Mouse (Mus musculus) kidney, embryonic 16.5 days (tissue): Measurements from ENCODE around the gene Ints1. TPM values are rescaled to one million over a fixed set of nuclear protein-coding genes. Genes with fewer than 3 reads are reported as not detected.
A peak's percentile ranks its signal among the peaks of the same experiment; 100 is the strongest.

ENCODE experiments used
- ATAC-seq: fragments of 200-750 bp; cut with Nextera tagmentation; 2 replicates; pipeline ENCODE4 v1.8.0; 2017; ENCODE audit warnings: moderate TSS enrichment; ENCODE audit not compliant: low FRiP score, low TSS enrichment
- H3K27ac ChIP-seq: fragments of 300-500 bp; sonication (generic); 2 replicates; pipeline ENCODE4 v1.5.1; 2014; ENCODE audit warnings: low read length
- H3K27me3 ChIP-seq: fragments of 300-500 bp; sonication (generic); 2 replicates; pipeline ENCODE4 v1.6.1; 2014; ENCODE audit warnings: low read length, control low read depth, mixed read lengths; ENCODE audit not compliant: insufficient read depth
- H3K36me3 ChIP-seq: fragments of 300-500 bp; sonication (generic); 2 replicates; pipeline ENCODE4 v1.6.1; 2014; ENCODE audit warnings: low read length, control low read depth, mixed read lengths; ENCODE audit not compliant: insufficient read depth
- H3K4me1 ChIP-seq: fragments of 300-500 bp; sonication (generic); 2 replicates; pipeline ENCODE4 v1.6.1; 2014; ENCODE audit warnings: low read length, control low read depth, mixed read lengths; ENCODE audit not compliant: insufficient read depth
- H3K4me2 ChIP-seq: fragments of 300-500 bp; sonication (generic); replicated peaks from 2 replicates; pipeline ENCODE4 v1.6.1; 2014; ENCODE audit warnings: low read depth, low read length
- H3K4me3 ChIP-seq: fragments of 300-500 bp; sonication (generic); 2 replicates; pipeline ENCODE4 v1.5.1; 2014; ENCODE audit warnings: mild to moderate bottlenecking, low read length
- H3K9ac ChIP-seq: fragments of 300-500 bp; sonication (generic); replicated peaks from 2 replicates; pipeline ENCODE4 v1.6.1; 2014; ENCODE audit warnings: low read length
- H3K9me3 ChIP-seq: fragments of 300-500 bp; sonication (generic); 2 replicates; pipeline ENCODE4 v1.6.1; 2016; ENCODE audit warnings: low read length, control low read depth
- WGBS: fragments of 180-500 bp; shearing (Covaris S2); extraction: QIAGEN DNeasy Blood & Tissue Kit; methylation state at CpG from one replicate; pipeline ENCODE4 v1.1.7; 2014; 5-methylcytosine and 5-hydroxymethylcytosine counted together
- polyA plus RNA-seq: library from polyadenylated mRNA; unstranded; fragments of >200 nt; fragmentation: Nextera tagmentation; extraction: Ambion mirVana; gene quantifications from 2 replicates; pipeline ENCODE4 v1.2.1, GENCODE M21; 2015

The Ints1 gene
- polyA plus RNA-seq, 1 experiment from 2014 or later = 28.3 TPM

DNA sequence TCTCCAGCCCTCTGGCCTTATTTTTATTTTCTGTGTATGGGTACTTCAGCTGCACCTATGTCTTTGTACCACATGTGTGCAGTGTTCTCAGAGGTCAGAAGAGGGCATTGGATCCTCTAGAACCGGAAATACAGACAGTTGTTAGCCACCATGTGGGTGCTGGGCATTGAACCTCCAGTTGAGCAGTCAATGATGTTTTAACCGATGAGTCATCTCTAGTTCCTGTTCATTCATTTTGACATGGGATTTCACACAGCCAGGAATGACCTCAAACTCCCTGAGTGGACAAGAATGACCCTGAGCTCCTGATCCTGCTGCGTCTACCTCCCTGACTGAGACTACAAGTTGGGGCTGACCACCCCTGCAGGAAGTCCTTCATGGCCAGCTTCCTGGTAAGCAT, 49.3 kb downstream of the Ints1 start:
- no peak overlapping the region for H3K4me2 ChIP-seq
- no peak overlapping the region for H3K4me3 ChIP-seq
- H3K4me1 ChIP-seq = peaks cover 25% of the 10 kb centered on the region
- H3K27ac ChIP-seq = no peak overlapping the region
- no peaks in the 10 kb centered on the region for H3K9me3 ChIP-seq
- no peaks in the 10 kb centered on the region for H3K36me3 ChIP-seq
- H3K9ac ChIP-seq = no peak overlapping the region
- WGBS = 85% methylated on average over 3 of the region's 3 CpGs
- no peak for ATAC-seq
- no peaks in the 10 kb centered on the region for H3K27me3 ChIP-seq

DNA sequence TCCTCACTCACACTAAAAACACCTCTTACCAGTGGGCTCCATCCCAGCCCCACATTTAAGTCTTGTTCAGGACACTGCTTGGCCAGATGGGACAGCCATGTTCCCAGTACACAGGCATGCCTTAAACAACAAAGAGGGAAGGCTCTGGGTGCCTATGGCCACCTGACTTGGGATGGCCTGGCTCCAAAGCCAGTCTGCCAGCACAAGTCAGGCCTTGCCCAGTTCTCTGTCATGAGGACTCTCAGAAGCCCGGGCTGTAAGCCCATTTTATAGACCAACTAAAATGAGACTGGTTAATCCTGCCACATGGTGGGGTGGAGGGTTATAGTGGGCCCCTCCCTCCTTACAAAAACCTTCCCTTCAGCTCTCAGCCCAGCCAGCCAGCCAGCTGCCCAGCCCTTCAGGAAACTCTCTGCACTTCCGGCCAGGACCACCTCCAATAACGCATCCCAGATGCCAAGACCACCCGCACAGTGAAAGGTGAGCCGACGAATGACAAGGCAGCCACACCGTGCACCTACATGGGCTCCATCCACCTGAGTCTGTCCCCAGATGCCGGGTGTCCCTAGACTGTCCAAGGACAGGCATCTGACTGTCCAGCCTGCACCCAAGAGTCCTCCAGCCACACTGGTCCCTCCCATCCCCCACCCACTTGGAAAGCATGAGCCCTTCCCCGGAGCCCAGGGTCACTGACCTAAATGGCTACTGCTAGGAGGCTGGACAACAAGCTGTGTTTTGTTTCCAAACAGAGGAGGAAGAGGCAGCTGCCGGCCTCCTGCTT, 50.9 kb downstream of the Ints1 start:
- peak; percentile 56 for ATAC-seq
- Histone ChIP-seq H3K27ac (0 out of 2 replicates have a peak overlapping the region, but pooled peaks have one; percentile 54), H3K4me1 (peaks cover 12% of the 10 kb centered on the region), H3K27me3 (no peaks in the 10 kb centered on the region), H3K9ac (peak overlapping the region; percentile 32; the same call in 1 of the 2 replicates), H3K4me2 (0 out of 2 replicates have a peak overlapping the region, but pooled peaks have one; percentile 11), H3K4me3 (no peak overlapping the region), H3K9me3 (no peaks in the 10 kb centered on the region), H3K36me3 (no peaks in the 10 kb centered on the region)
- 22% methylated on average over 10 of the region's 10 CpGs for WGBS

DNA sequence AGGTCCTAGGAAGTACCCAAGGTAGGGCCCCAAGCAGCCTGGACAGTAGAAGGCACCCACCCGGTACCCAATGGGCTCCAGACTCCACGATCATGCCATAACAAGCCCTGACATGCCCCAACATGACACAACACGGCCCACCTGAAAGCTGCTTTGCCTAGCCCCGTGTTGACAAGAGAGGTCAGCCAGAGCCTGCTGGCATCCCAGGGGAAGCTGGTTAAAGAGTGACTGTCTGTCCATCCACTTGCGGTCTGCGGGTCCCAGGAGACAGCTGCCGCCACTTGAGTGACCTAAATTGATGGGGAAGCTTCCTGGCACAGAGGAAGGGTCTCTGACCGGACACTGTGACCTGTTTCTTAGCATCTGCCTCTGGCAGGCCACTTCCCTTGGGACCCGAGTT, 52.4 kb downstream of the Ints1 start:
- H3K27me3 ChIP-seq = no peaks in the 10 kb centered on the region
- H3K9me3 ChIP-seq = no peaks in the 10 kb centered on the region
- 65% methylated on average over 9 of the region's 9 CpGs for WGBS
- H3K36me3 ChIP-seq = no peaks in the 10 kb centered on the region
- H3K9ac ChIP-seq = no peak overlapping the region
- H3K27ac ChIP-seq = no peak overlapping the region
- H3K4me3 ChIP-seq = no peak overlapping the region
- H3K4me1 ChIP-seq = peaks cover 15% of the 10 kb centered on the region
- no peak for ATAC-seq
- H3K4me2 ChIP-seq = no peak overlapping the region

DNA sequence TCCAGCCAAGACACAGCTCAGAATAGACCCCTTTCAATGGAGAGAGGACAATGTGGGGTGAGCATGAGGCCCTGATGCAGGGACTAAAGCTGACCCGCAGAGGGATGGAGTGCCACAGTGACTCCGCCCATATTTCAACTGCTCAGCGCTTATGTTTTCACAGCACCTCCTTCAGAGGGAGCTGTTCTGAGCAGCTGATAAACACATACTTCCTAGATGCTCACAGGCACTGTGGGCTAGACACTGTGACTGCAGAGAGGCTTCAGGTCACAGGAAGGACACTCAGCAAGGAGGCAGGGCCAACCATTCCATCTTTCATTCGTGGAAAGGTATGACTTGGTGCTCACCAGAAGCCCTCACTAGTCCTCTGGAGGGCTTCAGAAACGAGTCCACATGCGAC, 52.8 kb downstream of the Ints1 start:
- Histone ChIP-seq H3K4me2 (no peak overlapping the region), H3K4me3 (no peak overlapping the region), H3K9me3 (no peaks in the 10 kb centered on the region), H3K36me3 (no peaks in the 10 kb centered on the region), H3K4me1 (peaks cover 15% of the 10 kb centered on the region), H3K9ac (no peak overlapping the region), H3K27ac (no peak overlapping the region), H3K27me3 (no peaks in the 10 kb centered on the region)
- no peak for ATAC-seq
- WGBS = 62% methylated on average over 6 of the region's 6 CpGs

DNA sequence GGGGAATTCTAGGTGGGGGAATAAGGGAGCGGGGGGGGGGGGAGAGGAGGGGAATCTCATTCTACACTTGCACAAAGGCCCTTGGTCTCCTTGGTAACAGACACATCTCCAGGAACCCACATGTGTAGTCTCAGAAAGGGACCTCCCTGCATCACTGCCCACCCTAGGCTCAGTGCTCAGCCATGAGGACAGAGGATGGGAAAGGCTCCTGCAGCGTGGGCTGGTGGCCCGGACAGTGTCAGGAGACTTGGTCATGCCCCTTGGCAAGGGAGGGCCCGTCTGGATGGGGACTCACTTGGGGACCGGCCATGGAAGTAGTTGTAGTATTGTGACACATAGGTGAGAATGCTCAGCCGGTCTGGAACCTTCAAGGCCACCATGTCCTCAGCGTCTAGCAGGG, 56.5 kb downstream of the Ints1 start:
- H3K27ac ChIP-seq = no peak overlapping the region
- no peaks in the 10 kb centered on the region; the same call in 1 of the 2 replicates for H3K36me3 ChIP-seq
- no peaks in the 10 kb centered on the region for H3K9me3 ChIP-seq
- ATAC-seq = no peak
- H3K4me1 ChIP-seq = peaks cover 3% of the 10 kb centered on the region; the same call in 1 of the 2 replicates
- 68% methylated on average over 7 of the region's 7 CpGs for WGBS
- no peak overlapping the region for H3K4me3 ChIP-seq
- no peak overlapping the region for H3K9ac ChIP-seq
- no peaks in the 10 kb centered on the region for H3K27me3 ChIP-seq
- H3K4me2 ChIP-seq = no peak overlapping the region

DNA sequence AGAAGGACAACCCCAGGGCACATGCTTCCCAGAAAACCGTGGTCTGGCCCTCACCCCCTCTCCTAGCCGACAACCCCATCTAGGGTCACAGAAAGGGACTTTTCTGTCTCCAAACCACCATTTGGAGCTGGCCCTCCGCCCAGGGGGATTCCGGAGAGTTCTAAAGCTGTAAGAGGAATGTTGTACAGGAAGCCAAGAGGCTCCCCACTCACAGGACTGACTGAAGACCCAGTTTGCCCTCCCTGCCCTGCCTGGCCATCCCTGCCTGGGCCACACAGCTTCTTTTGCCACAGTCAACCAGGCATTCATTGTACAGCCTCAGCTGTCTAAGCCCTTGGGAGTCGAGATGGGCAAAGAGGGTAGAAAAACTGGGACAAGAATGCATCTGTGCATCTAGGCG, 56.9 kb downstream of the Ints1 start:
- no peak for ATAC-seq
- Histone ChIP-seq H3K36me3 (no peaks in the 10 kb centered on the region; the same call in 1 of the 2 replicates), H3K4me2 (no peak overlapping the region), H3K9me3 (no peaks in the 10 kb centered on the region), H3K9ac (no peak overlapping the region), H3K27ac (no peak overlapping the region; the same call in 1 of the 2 replicates), H3K4me1 (peaks cover 3% of the 10 kb centered on the region; the same call in 1 of the 2 replicates), H3K27me3 (no peaks in the 10 kb centered on the region), H3K4me3 (no peak overlapping the region)
- 62% methylated on average over 6 of the region's 6 CpGs for WGBS

DNA sequence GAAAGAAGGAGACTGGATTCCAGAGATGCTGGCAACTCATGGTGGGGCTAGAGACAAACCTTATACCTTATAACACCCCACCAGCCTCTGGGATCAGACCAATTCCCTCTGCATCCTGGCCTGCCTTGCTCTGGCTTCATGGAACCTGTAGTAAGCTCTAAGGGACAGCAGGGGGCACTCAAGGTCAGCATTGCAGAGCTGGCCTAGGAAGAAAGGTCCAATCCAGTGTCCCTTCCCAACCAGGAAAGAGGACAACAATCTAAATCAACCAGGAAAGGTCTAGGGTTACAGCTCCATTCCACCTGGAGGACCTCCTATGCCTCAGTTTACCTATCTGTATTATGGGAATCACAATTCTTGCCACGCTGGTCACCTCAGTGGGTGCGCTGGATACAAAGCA, 57.8 kb downstream of the Ints1 start:
- no peak overlapping the region for H3K27ac ChIP-seq
- no peak overlapping the region for H3K4me2 ChIP-seq
- H3K36me3 ChIP-seq = no peaks in the 10 kb centered on the region; the same call in 1 of the 2 replicates
- 0 out of 2 replicates have a peak, but pooled peaks have one; percentile 40 for ATAC-seq
- H3K27me3 ChIP-seq = no peaks in the 10 kb centered on the region
- 98% methylated on average over 2 of the region's 2 CpGs for WGBS
- no peaks in the 10 kb centered on the region for H3K9me3 ChIP-seq
- H3K9ac ChIP-seq = no peak overlapping the region
- peaks cover 3% of the 10 kb centered on the region; the same call in 1 of the 2 replicates for H3K4me1 ChIP-seq
- H3K4me3 ChIP-seq = no peak overlapping the region

DNA sequence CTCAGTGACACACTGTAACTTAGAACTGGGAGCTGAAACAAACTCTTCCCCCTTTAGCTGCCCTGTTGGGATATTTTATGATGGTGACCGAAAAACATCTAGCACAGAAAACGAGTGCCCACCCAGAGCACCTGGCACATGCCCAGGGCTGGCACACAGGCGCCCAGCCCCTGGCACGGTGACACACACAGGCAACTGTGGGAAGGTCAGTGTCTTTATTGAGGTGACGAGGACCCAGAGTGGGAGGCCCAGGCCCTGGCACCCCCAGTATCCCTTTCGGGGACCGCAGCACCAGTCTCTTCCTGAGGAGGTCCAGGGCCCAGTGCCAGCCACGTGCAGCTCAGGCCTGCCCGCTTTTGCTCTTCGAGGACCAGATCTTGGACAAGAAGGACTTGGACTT, 69.0 kb downstream of the Ints1 start:
- Histone ChIP-seq H3K4me3 (no peak overlapping the region), H3K36me3 (peaks cover 9% of the 10 kb centered on the region), H3K9me3 (no peaks in the 10 kb centered on the region), H3K4me1 (0 out of 2 replicates have a peak, but pooled peaks cover 6% of the 10 kb centered on the region), H3K27ac (no peak overlapping the region), H3K9ac (no peak overlapping the region), H3K27me3 (no peaks in the 10 kb centered on the region), H3K4me2 (no peak overlapping the region)
- WGBS = 92% methylated on average over 10 of the region's 10 CpGs
- ATAC-seq = no peak

DNA sequence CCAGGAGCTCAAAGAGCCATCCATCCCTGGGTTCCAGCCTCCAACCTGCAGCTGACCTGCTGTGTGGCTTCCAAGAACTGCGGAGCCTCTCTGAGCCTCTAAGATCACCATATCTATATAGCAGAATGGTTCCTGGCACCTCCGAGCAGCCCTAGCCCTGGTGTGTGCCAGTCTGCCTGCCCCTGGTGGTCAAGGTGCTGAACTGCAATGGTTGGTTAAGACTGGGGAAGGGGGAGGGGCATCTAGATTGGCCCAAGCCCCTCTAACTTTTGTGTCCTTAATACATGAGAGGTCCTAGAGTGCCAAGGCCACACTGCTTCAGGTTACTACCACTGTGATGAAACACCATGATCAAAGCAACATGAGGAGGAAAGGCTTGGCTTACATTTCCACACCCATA, 72.6 kb downstream of the Ints1 start:
- H3K36me3 ChIP-seq = no peaks in the 10 kb centered on the region
- no peaks in the 10 kb centered on the region for H3K27me3 ChIP-seq
- no peak overlapping the region for H3K4me3 ChIP-seq
- H3K4me1 ChIP-seq = 0 out of 2 replicates have a peak, but pooled peaks cover 6% of the 10 kb centered on the region
- ATAC-seq = 0 out of 2 replicates have a peak, but pooled peaks have one; percentile 43
- 63% methylated on average over 2 of the region's 2 CpGs for WGBS
- H3K9ac ChIP-seq = no peak overlapping the region
- H3K4me2 ChIP-seq = no peak overlapping the region
- no peak overlapping the region for H3K27ac ChIP-seq
- no peaks in the 10 kb centered on the region for H3K9me3 ChIP-seq

DNA sequence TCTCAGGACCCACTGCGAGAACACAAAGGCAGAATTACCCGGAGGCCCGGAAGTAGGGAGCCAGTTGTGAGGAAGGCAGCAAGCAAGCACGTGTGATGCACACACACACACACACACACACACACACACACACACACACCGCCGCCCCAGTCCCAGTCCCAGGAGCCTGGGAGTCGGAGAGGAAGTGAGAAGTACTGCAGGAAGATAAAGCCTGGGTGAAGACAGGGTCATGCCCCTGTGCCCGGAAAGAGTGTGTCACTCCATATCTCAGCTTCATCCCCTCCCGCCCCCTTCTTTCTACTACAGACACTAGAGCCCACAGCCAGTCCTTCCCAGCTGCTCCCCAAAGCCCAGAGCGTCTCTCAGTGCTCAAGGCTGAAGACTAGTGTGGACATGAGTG, 73.2 kb downstream of the Ints1 start:
- H3K4me3 ChIP-seq = no peak overlapping the region
- H3K27me3 ChIP-seq = no peaks in the 10 kb centered on the region
- no peaks in the 10 kb centered on the region for H3K9me3 ChIP-seq
- H3K9ac ChIP-seq = no peak overlapping the region
- no peak overlapping the region for H3K4me2 ChIP-seq
- 46% methylated on average over 10 of the region's 10 CpGs for WGBS
- H3K27ac ChIP-seq = no peak overlapping the region
- ATAC-seq = peak; percentile 27
- no peaks in the 10 kb centered on the region for H3K36me3 ChIP-seq
- 0 out of 2 replicates have a peak, but pooled peaks cover 6% of the 10 kb centered on the region for H3K4me1 ChIP-seq
